Mouse (Mus musculus): ENCODE results near the gene Lix1l. TPM values are rescaled to one million over a fixed set of nuclear protein-coding genes. Genes with fewer than 3 reads are reported as not detected.
A peak's percentile ranks its signal among the peaks of the same experiment; 100 is the strongest.

Lix1l gene
- 10 to 100 TPM; 18.6 to 20.5 TPM for total RNA-seq (2021)

GRCm38 (mm10) chr3:96600639-96601250, at the start of gene Lix1l:
Lix1l (plus strand) TSS chr3:96601149.
- intact Hi-C loops (cut with DNase I) = loop anchor here (5.0 kb wide), 1 partner anchor 37 kb away; the partner anchor contains the start of genes Gm42957 and Pex11b

DNA sequence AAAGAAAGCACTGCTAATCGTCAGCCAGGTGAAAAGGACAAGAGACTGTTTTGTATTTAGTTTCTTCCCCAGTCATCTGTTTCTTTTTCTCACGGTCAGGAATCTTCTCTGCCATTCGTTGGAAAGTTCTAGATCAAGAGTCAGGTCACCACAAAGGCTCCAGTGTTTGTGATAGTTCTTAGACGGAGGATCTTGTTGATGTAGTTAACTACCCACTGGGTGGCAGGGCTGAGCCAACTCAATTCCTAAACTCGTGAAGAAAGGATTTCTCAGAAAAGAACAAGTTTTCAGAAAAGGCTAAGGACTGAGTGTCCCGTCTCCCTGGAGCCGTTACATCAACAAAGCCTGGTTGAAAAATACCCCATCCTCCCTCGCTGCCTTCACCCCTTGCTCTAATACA, 49.7 kb upstream of the Lix1l start:
- intact Hi-C loops (cut with DNase I) = loop anchor here (1.0 kb wide), 1 partner anchor 29 kb away; no protein-coding TSS in a partner anchor
- peak; percentile 51 to 73 for DNase-seq (ENCODE audit: low spot score in 2 of 2)

More at GRCm38 (mm10) chr3:96600639-96601250, at the start of gene Lix1l:
- DNase-seq (ENCODE audit: low spot score in 2 of 2) = peak; percentile 91 to 98

- intact Hi-C loops (cut with DNase I) = loop anchor here (1.0 kb wide), 1 partner anchor 28 kb away; no protein-coding TSS in a partner anchor
- no peak for DNase-seq (ENCODE audit: low spot score in 2 of 2)
These were observed 49.1 kb upstream of the Lix1l start for GRCm38 (mm10) chr3:96551890-96552289.

- intact Hi-C loops (cut with DNase I) = no loop called here
- DNase-seq (ENCODE audit: low spot score in 2 of 2) = no peak
These were observed 47.3 kb upstream of the Lix1l start for GRCm38 (mm10) chr3:96553601-96554000.

DNA sequence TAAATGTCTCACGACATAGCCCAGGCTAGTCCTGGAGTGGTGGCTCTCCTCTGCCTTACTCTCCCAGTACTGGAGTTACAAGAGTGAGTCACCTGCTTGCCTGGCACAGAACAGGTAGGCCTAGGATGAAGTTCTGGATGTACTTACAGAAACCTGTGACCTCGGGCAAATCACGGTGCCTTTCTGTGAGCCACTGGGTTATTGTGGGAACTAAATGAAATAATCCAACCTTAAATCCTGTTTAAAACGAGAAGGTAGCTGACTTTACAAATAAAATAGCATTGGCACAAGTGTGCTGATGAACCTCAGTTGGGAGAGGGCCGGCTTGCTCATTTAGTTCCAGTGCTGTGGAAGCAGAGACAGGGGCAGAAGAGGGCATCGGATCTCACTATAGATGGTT, 46.7 kb upstream of the Lix1l start:
- intact Hi-C loops (cut with DNase I) = no loop called here

DNA sequence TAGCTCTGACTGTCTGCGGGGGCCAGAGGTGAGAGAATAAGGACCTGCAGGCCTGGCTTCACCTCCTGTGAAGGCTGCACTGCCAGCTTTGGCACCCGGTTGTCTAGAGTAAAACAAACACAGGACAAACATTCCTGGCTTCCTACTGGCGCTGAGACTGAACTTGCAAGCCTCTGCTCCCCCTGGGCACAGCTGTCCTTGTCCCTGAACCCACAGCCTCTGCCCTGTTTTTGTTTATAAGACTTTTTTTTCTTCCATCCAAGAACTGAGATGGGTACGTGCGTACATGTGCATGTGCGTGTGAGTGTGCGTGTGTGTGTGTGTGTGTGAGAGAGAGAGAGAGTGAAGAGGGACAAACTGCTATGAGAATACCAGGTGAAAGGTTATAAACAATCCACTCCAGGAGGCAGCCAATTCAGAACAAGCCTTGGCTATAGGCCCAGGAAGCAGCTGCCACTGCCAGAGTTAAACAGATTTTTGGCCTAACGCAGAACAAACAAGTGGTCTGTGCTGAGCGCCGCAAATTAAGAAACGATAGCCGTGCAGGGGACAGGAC, 45.8 kb upstream of the Lix1l start:
- intact Hi-C loops (cut with DNase I) = no loop called here
- DNase-seq (ENCODE audit: low spot score in 2 of 2) = peak; percentile 44 to 46

More for the DNA sequence above, 46.7 kb upstream of the Lix1l start:
- no peak for DNase-seq (ENCODE audit: low spot score in 2 of 2)

GRCm38 (mm10) chr3:96555999-96556614, 44.8 kb upstream of the Lix1l start:
- DNase-seq (ENCODE audit: low spot score in 2 of 2) = no peak
- intact Hi-C loops (cut with DNase I) = loop anchor here (2.0 kb wide), 1 partner anchor 19 kb away; no protein-coding TSS in a partner anchor

DNA sequence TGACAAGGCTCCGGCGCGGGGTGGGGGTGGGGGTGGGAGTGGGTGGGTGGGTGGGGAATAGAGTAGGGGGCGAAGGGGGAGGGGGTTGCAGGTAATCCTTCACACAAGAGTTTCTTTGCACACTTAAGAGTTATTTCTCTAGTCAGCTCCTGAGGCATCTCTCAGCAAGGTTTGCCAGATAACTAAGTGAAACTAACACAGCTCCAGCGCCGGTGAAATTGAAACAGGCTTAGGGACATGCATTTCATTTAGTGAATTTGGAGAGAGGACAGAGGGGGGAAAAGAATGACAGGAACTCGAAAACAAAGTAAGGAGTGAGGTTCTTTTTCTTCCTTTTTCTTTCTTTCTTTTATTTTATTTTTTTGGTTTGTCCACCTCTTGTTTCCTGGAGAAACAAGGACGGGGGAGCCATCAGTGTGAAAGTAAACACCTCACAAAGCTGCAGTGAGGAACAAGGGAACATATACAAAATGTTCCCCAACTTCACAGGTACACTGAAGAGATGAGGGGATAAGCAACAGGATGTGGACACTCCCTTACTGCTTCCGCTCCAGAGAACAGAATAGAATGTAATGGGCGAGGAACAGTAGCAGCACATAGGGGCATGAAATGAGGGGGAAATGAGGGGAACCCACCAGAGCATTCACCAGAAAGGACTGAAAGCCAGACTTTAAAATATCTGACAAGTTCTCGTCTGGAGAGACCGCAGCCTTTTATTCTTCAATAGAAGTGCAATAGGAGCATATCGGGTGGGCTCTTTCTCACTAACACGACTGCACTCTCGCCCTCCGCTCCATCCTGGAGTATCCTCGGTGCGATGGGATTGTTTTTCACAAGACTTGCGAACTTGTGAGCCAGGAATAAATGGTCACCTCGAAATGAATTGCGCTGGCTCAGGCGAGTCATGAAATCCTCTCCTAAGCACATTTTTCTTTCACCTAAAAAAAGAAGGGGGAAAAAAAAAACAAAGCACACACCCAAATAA, 44.0 kb upstream of the Lix1l start:
- DNase-seq (ENCODE audit: low spot score in 2 of 2) = no peak
- intact Hi-C loops (cut with DNase I) = loop anchor here (2.0 kb wide), 1 partner anchor 18 kb away; no protein-coding TSS in a partner anchor

DNA sequence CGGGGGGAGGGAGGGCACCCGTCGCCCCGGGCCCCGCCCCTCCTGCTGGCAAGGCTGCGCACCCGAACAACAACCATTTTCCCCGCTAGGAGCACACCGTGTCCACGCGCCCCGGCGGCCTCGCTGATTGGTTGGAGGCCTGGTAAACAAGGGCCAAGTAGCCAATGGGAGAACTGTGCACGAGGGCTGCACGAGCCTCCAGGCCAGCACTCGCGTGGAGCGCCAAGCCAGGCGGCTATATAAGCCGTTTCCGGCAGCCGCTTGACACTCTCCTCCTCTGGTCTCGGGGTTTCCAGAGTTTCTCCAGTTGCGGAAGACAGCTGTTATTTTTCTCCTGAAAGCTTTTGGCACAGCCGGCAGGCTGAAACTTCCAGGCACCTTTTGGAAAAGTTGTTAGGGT, 43.3 kb upstream of the Lix1l start, which contains the start of gene Txnip:
Txnip (plus strand) TSS at position 264 of the 400 bp plus-strand sequence.
- intact Hi-C loops (cut with DNase I) = loop anchor here (2.0 kb wide), 1 partner anchor 17 kb away; no protein-coding TSS in a partner anchor

GRCm38 (mm10) chr3:96558159-96558558, 42.8 kb upstream of the Lix1l start:
- intact Hi-C loops (cut with DNase I) = no loop called here

More for the DNA sequence above, 43.3 kb upstream of the Lix1l start, which contains the start of gene Txnip:
- peak; percentile 96 to 97 for DNase-seq (ENCODE audit: low spot score in 2 of 2)

DNA sequence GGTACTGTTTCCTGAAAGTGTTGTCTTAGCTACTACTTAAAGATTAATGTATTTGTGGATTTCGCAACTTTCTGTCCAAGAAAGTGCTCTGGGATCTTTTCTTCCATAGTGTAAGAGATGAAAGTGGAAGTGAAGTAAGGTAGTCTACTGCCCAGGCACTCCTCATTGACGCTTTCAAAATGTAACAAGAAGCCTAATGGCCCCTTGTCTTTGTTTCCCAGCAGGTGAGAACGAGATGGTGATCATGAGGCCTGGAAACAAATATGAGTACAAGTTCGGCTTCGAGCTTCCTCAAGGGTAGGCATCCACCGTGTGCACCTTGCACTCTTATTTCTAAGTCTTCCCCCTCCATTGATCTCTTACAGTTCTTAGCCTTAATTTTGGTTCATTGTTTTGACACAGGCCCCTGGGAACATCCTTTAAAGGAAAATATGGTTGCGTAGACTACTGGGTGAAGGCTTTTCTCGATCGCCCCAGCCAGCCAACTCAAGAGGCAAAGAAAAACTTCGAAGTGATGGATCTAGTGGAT, 42.2 kb upstream of the Lix1l start:
- DNase-seq (ENCODE audit: low spot score in 2 of 2) = no peak
- intact Hi-C loops (cut with DNase I) = no loop called here

More at GRCm38 (mm10) chr3:96558159-96558558, 42.8 kb upstream of the Lix1l start:
- DNase-seq (ENCODE audit: low spot score in 2 of 2) = no peak

DNA sequence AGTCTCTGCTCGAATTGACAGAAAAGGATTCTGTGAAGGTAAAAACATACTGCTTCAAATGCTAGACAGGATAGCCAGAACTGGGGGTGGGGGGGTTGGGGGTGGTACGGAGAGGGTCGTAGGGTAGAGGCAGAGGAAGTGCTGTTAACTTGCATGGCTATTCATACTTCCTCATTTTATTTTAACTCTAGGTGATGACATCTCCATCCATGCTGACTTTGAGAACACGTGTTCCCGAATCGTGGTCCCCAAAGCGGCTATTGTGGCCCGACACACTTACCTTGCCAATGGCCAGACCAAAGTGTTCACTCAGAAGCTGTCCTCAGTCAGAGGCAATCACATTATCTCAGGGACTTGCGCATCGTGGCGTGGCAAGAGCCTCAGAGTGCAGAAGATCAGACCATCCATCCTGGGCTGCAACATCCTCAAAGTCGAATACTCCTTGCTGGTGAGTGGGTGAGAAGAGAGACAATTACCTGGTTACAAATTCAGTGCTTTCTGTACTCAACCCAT, 41.5 kb upstream of the Lix1l start:
- no peak for DNase-seq (ENCODE audit: low spot score in 2 of 2)
- intact Hi-C loops (cut with DNase I) = no loop called here

DNA sequence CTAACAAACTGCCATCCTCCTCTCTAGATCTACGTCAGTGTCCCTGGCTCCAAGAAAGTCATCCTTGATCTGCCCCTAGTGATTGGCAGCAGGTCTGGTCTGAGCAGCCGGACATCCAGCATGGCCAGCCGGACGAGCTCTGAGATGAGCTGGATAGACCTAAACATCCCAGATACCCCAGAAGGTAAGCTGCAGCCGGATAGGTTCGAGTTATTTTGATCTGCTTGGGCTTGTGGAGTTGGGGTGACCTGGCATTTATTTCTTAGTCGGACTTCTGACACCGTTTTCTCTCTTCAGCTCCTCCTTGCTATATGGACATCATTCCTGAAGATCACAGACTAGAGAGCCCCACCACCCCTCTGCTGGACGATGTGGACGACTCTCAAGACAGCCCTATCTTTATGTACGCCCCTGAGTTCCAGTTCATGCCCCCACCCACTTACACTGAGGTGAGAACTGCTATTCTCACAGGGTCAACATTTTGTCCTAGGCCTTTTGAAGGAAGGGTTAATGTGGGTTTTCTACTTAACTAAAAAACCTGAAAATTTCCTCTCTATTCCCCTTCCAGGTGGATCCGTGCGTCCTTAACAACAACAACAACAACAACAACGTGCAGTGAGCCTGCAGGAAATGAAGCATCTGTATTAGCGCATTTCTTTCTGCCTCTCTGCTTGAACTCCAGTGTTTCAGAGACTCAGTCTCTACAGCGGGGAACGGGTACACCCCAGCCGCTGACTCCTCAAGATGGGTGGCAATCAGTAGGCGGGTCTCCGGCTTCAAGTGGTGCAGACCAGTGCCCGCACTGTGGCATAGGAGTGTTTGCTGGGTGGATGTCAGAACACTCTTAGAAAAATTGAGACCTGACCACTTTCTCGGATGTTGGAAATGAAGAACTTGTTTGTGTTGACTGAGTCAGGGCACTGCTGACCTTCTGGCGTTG, 40.8 kb upstream of the Lix1l start:
- DNase-seq (ENCODE audit: low spot score in 2 of 2) = no peak
- intact Hi-C loops (cut with DNase I) = no loop called here

DNA sequence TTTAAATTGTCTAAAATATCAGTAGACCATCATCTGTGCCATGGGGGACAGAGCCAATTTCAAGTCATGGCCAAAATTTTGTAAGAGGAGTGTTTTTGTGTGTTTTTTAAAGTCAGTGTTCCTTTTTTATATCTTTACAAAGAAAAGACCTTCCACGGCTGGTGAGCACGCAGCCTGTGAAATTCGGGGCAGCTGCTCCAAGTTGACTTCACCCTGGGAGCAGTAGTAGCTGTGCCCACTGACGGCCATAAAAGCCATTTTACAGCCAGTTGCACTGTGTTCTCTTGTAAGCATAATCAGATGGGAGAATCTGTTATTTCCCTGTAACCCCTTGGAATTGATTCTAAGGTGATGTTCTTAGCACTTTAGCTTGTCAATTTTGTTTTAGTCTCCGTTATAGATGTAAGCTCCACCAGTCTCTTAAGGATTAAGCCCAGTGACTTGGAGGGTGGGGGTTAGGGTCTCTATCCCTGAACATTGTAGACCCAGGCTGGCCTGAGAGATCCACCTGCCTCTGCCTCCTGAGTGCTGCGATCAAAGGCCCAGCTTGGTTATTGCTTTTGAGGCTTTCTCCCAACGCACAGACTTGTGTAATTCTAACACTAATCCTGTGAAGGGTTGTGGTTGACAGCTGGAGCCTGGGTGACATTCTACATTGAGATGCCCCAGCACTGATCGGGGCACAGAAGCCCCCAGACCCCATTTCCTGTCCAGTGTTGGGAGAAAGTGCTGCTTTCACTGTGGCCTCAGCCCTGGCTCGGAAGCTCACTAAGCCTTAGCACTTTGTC, 39.9 kb upstream of the Lix1l start:
- intact Hi-C loops (cut with DNase I) = no loop called here

DNA sequence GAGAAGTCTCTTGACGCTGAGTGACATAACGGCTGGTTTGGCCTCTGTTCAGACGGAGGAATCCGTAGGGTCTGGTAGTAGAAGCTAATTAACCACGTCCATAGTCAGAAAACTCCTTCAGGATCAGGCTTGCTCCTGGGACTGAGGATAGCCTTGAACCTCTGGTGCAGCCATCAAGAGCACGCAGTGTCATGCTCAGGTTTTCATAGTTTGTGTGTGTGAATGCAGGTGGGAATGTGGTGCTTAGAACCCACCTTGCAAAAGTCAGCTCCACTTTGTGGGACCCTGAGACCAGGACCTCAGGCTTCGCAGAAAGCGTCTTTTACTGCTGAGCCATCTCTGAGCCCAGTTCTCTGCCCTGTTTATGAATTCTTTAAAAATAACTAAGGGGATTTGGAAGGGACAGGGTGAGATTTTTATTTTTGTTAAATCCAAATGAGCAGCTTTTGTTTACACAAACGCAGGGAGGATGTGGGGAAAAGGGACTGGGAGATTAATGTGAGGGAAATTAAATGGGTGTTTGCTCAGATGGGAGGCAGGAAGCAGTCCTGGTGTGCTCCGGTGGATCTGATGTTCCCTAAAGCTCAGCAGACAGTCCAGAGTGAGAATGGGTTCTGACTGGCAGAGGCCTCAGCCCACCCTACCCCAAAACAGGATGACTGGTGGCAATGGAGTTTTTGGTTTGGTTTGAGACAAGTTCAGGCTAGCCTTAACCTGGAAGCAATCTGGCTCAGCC, 38.8 kb upstream of the Lix1l start:
- intact Hi-C loops (cut with DNase I) = no loop called here

More for the DNA sequence above, 39.9 kb upstream of the Lix1l start:
- DNase-seq (ENCODE audit: low spot score in 2 of 2) = no peak

DNA sequence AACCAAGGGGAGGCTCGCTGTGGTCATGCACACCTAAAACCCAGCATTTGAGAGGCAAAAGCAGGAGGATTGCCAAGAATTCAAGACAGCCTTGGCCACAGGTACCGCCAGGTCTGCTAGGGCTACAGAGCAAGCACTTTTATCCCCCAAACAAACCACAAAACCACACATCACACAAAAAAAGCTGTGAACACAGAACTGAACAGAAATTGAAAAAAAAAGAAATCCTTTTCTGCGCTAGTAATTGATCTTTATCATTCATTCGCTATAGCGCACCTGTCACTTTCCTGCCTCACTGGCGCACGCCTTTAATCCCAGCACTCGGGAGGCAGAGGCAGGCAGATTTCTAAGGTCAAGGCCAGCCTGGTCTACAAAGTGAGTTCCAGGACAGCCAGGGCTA, 37.7 kb upstream of the Lix1l start:
- no peak for DNase-seq (ENCODE audit: low spot score in 2 of 2)
- intact Hi-C loops (cut with DNase I) = no loop called here

More for the DNA sequence above, 38.8 kb upstream of the Lix1l start:
- no peak for DNase-seq (ENCODE audit: low spot score in 2 of 2)
